Mouse (Mus musculus) gastrocnemius, postnatal 4 days (tissue): ENCODE measurements around the gene Ube2b. TPM values are rescaled to one million over a fixed set of nuclear protein-coding genes. Genes with fewer than 3 reads are reported as not detected.

Experiments used
- DNase-seq, 2 experiments: peaks; one replicate each; pipeline ENCODE4 v3.0.0; 2021 to 2022; ENCODE audit warnings: low spot score in 2 of 2, mixed read lengths in 2 of 2
- total RNA-seq, 2 experiments: library from RNA; stranded (reverse); gene quantifications; 2 replicates each; pipeline ENCODE4 v1.2.3; 2021

The Ube2b gene
- total RNA-seq, 2 experiments from 2014 or later = 190 to 225 TPM

DNA sequence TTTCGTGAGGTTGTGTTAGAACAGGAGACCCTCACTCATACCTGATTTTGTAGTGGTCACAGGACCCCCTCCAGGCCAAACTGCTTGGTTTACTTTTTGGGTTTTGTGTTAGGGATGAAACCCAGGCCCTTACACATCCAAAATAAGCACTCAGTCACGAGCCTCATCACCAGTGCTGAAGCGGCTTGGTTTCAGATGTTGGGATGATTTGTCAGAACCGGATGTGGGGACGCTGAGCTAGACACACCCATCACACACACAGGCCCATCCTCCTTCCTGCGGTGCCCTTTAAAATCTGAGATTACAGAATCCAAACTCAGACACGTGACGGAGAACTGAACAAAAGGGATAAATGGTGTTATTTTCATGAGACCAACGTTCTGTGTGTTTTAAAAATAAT lies 31.7 kb downstream of the Ube2b start:
- no peak for DNase-seq

DNA sequence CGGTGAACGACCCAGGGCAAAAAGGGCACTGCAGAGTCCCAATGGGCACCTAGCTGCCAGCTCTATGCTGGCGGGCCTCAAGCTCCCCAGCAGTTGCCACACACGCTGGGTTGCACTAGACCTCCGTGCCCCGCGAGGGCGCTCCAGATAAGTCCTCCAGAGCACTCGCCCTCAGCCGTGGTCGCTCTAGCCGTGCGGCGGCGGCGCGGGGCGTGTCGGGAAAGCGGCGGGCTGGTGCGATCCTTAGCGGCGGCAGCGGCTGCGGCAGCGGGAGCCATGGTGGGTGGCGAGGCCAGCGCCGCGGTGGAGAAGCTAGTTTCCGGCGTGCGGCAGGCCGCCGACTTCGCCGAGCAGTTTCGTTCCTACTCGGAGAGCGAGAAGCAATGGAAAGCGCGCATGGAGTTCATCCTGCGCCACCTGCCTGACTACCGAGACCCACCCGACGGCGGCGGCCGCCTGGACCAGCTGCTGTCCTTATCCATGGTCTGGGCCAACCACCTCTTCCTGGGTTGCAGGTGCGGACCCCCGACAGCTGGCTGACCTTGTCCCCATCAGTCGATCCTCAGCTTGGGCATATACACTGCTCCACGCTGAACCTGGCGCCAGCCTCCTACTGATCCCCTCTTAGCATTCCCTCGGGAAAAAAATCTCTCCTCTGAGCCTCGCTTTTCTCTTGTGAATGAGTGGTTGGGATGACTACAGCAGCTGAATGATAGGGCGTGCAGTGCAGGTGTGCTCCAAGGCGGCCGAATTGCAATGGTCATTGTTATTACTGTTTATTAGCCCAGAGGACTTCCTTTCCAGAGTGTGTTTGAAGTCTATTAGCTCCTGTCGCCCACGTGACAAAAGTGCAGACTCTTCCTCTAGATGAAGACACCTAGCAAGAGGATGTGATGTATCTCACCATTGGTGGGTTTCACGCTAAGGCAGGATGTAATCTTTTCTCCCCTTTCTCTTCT lies 32.8 kb downstream of the Ube2b start, which contains the start of gene Cdkn2aipnl:
Gene Cdkn2aipnl, plus strand, starts transcription at position 219 of the 959 bp plus-strand sequence.
- peak; percentile 86 to 95 for DNase-seq

DNA sequence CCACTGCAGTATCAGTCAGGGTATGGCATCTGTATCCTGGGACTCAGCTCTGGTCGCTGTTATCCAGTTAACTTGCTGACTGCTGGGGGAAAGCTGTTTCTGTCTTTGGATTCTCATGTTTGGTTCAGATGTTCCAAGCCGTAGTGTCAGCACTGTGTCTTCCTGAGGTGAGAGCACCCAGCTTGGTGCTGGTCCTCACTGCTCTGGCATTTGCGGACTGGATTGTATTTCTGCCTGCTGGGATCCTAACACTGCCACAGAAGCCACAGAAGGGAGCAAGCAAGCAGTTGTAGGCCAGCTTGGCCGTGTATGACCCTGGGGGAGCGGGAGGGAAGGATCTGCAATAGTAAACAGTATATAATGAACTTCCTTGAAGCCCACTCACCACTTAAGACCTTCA lies 33.9 kb downstream of the Ube2b start:
- no peak for DNase-seq

DNA sequence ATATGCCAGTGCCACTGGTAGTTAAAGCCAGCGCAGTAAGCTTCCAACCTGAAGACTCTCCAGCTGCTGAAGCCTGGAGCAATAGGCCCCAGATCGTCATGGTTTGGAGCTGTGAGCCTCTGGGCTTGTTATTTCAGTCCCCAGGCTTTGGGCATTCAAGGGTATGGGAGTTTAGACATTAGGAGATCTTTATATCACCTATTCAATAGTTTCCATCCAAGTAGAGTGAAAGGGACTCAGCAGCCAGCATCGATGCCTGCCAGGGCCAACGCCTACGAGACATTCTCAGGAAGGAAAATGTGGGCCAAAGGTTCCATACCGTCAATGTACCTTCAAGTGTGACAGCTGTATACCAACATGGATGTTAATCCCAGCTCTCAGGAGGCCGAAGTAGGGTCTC lies 38.3 kb downstream of the Ube2b start:
- no peak for DNase-seq

GRCm38 (mm10) chr11:51961761-51962160 lies 38.8 kb downstream of the Ube2b start:
- no peak for DNase-seq

DNA sequence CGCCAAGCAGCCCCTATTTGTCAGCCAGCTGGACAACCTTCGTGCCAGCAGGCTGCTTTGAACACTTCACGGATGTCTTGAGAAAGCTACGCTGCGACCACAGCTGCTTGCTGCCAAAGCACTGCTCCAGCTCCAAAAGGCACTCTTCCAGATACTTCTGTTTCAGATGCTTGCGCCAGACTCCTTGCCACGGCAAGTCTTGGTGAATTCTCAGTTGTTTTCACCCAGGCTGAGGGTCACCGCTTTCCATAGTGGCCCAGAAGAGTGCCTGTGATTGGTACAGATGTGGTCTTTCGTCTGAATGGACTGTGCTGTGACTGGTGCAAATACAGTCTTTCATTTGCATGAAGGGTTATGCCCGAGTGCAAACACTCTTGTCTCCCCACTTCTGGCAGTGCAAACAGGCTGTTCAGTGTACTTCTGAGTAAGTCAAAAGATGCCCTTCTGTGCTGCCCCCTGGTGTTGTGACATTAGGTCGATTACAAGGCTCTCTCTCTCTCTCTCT lies 39.5 kb downstream of the Ube2b start:
- no peak for DNase-seq

GRCm38 (mm10) chr11:51960061-51960460 lies 40.5 kb downstream of the Ube2b start:
- DNase-seq = no peak

- DNase-seq = no peak
Observed at GRCm38 (mm10) chr11:51959511-51959910, 41.1 kb downstream of the Ube2b start.

- no peak for DNase-seq
Observed at GRCm38 (mm10) chr11:51957760-51958159, 42.8 kb downstream of the Ube2b start.

GRCm38 (mm10) chr11:51956112-51956511 lies 44.5 kb downstream of the Ube2b start:
- DNase-seq = no peak

GRCm38 (mm10) chr11:51951861-51952420 lies 48.6 kb downstream of the Ube2b start:
- no peak for DNase-seq

DNA sequence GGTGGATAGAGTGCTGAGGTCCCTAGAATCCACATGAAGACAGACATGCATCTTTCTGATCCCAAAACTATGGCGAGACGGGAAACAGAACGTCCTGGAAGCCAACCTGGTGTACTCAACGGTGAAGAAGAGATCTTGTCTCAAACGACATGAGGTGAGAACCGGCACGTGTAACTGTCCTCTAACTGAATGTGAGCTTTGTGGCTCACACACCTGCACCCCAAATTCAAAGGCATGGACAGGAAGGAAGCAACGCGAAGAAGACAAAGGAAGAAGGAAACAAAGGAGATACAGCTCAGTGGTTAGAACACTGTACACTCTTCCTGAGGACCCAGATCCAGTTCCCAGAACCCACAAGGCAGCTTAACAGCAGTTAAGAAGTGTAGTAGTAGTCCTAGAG lies 50.6 kb downstream of the Ube2b start:
- DNase-seq = no peak

DNA sequence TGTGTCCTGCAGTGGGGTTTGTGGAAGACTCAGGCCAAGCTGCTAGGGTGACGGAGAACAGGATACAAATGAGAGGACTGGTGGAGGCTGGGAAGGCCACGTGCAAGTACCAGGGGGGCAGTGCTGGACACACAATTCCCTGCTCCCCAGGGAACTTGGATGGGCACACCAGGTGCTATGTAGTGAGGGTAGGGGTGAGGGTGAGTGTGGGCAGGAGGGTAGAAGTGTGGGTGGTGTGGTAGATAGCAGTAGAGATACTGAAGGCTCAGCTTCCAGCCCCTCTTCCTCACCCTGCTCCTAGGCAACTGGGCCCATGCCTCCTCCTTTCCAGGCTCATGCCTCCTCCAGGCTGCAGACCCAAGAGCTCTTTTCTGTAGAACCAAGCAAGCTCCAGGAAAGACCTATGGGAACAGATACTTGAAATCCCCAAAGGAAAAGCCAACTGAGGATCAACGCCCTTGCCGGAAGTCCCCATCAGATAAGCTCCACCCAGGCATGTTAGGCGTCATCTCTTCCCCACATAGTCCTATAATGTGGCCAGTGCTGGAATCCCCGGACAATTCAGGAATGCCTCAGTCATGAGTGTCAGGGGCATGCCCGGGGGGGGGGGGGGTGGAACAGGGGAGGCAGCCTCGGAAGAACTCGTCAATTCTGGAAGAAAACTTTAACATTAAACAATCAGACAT lies 51.3 kb downstream of the Ube2b start:
- DNase-seq = no peak

DNA sequence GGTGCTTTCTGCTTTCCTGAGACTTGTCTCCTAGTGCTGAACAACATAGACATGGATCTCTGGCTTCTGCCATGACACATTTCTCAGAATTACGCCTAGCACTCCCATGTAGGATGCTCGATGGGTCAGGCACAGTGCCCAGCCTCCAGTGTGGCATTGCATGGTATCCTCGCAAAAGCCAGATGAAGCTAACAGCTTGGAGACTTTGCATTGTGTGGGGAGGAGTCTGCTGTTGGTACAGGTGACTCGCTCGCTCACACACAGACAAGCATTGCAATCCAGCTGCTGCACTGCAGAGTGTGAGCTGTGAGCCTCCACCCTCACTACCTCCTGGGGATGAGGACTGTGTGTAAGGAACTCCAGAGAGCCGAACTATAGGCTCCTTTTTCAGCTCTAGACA lies 54.4 kb downstream of the Ube2b start:
- no peak for DNase-seq

GRCm38 (mm10) chr11:51945548-51945947 lies 55.0 kb downstream of the Ube2b start:
- no peak for DNase-seq

DNA sequence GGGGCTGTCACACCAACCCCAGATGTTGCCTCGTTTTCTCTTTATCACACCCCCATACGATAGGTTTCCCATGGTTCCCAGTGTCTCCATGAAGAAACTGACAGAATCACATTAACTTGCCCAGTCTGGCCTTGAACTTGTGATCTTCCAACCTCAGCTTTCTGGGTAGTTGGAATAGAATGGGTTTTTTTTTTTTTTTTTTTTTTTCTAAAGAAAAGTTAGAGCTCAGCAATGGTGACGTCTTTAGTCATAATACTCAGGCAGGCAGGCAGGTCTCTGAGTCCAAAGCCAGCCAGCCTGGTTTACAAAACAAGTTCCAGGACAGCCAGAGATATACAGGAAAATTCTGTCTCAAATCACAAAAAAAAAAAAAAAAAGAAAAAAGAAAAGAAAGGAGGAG lies 56.3 kb downstream of the Ube2b start:
- DNase-seq = no peak

GRCm38 (mm10) chr11:51943500-51943841 lies 57.1 kb downstream of the Ube2b start:
- DNase-seq = no peak

- peak in 1 of 2 experiments; percentile 56 for DNase-seq
Observed at GRCm38 (mm10) chr11:51942602-51943499, 57.7 kb downstream of the Ube2b start.

- no peak for DNase-seq
Observed at GRCm38 (mm10) chr11:51940511-51940955, 60.0 kb downstream of the Ube2b start.

DNA sequence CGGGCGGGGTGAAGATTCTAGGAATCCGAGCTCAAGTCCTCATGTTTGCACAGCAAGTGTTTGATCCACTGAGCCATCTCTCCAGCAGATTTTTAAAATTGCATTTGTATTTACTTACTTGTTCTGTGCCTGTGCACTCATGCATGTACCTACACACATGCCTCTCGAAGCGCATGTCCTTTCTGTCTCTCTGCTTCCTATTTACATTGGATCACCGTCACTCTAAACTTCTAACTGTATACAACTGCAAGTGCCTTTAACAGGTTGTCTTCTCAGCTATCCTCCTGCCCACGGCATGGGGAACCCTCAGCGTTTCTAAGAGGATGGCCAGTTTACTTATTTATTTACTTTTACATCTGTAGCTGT lies 61.0 kb downstream of the Ube2b start:
- DNase-seq = no peak
